Mouse (Mus musculus) granulocyte monocyte progenitor cell, adult 5-6 weeks (primary cell): ENCODE measurements around the gene Gm15091. TPM values are rescaled to one million over a fixed set of nuclear protein-coding genes. Genes with fewer than 3 reads are reported as not detected.
"Not testable (repeated sequence)": the region's sequence is repeated elsewhere in the genome, so short reads cannot be mapped to it uniquely, and the experiment has no call there.

ENCODE experiments used
- ATAC-seq: replicated peaks from 2 replicates; pipeline ENCODE4 v1.8.0; 2016; ENCODE audit warnings: mild to moderate bottlenecking, moderate TSS enrichment, inconsistent platforms; ENCODE audit not compliant: poor library complexity, severe bottlenecking
- total RNA-seq, 2 experiments: library from RNA; stranded (forward) in 1 of 2; stranded (reverse) in 1 of 2; fragments of 200-712, 200-1000 nt in 1 of 2; fragments of >200 nt in 1 of 2; fragmentation: Nextera tagmentation in 1 of 2; gene quantifications; 2 replicates each; pipeline ENCODE4 v1.2.3; 2014 to 2017

Gm15091 gene
- total RNA-seq (2014; fragmentation: Nextera tagmentation) (not detected in 2 replicates), total RNA-seq (2017) (not detected in 2 replicates)

DNA sequence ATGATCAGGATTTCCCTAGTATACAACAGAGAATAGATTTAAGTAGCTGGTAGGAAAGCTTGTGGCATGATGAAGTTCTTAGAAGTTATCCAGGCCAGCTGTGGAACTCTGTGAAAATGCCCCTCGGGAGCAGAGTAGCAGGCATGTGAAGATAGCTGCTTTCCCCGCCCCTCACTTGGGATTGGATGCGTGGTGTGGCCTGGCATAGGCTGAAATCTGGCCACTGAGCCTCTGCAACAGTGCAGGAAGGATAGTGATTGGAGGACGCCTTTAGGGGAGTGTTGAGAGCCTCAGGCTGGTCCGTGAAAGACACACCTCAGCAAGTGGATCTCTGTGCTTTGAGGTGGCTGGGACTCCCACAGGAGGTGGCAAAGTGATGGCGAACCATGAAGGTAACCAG is at the start of gene Gm15091:
Gene Gm15091 (plus strand): TSS at position 301 of the 400 bp plus-strand sequence.
- ATAC-seq: not testable (repeated sequence)

Other genes starting within 250 kb of the Gm15091 start
- not detected in 2 replicates for gene Gm15097, start 157.2 kb upstream of the Gm15091 start, total RNA-seq (2014; fragmentation: Nextera tagmentation)
- gene Gm15097, start 157.2 kb upstream of the Gm15091 start, total RNA-seq (2017): not detected in 2 replicates